Mouse (Mus musculus) thymus, adult 2 months (tissue): Measurements from ENCODE around the gene Gm5965. TPM values are rescaled to one million over a fixed set of nuclear protein-coding genes. Genes with fewer than 3 reads are reported as not detected.
"Not testable (repeated sequence)": the region's sequence is repeated elsewhere in the genome, so short reads cannot be mapped to it uniquely, and the experiment has no call there.

Experiments
- DNase-seq: peaks from one replicate; pipeline ENCODE4 v3.0.0; 2021
- H3K27ac ChIP-seq: fragments of 200-500 bp; 2 replicates; pipeline ENCODE4 v1.5.1; 2012; ENCODE audit warnings: low read length, control low read depth; ENCODE audit not compliant: control insufficient read depth, insufficient read depth
- H3K27me3 ChIP-seq: fragments of 200-500 bp; 2 replicates; pipeline ENCODE4 v1.6.1; 2012; ENCODE audit warnings: mild to moderate bottlenecking, low read length, moderate library complexity, mixed read lengths; ENCODE audit not compliant: control insufficient read depth, insufficient read depth
- H3K36me3 ChIP-seq: fragments of 200-500 bp; 2 replicates; pipeline ENCODE4 v1.6.1; 2012; ENCODE audit warnings: mild to moderate bottlenecking, low read length, moderate library complexity; ENCODE audit not compliant: control insufficient read depth, insufficient read depth
- H3K4me1 ChIP-seq: fragments of 200-500 bp; replicated peaks from 2 replicates; pipeline ENCODE4 v1.6.1; 2012; ENCODE audit warnings: low read length; ENCODE audit not compliant: control insufficient read depth, insufficient read depth
- H3K4me3 ChIP-seq: fragments of 200-500 bp; 2 replicates; pipeline ENCODE4 v1.5.1; 2012; ENCODE audit warnings: mild to moderate bottlenecking, low read length, control low read depth, moderate library complexity; ENCODE audit not compliant: control insufficient read depth, insufficient read depth
- CTCF ChIP-seq: fragments of 200-500 bp; IDR thresholded peaks from 2 replicates; pipeline ENCODE4 v1.5.1; 2012; ENCODE audit warnings: mild to moderate bottlenecking, control low read depth, low read length, moderate library complexity, borderline replicate concordance; ENCODE audit not compliant: control insufficient read depth, poor library complexity, insufficient read depth; ENCODE audit errors: extremely low read depth
- POLR2A ChIP-seq: fragments of 200-500 bp; IDR thresholded peaks from 2 replicates; pipeline ENCODE4 v1.6.1; 2012; ENCODE audit warnings: mild to moderate bottlenecking, low read length, control low read depth, moderate library complexity; ENCODE audit not compliant: control insufficient read depth, poor library complexity, insufficient read depth; ENCODE audit errors: extremely low read depth
- WGBS: fragments of 180-500 bp; shearing (Covaris S2); methylation state at CpG from one replicate; pipeline ENCODE4 v1.1.7; 2018; 5-methylcytosine and 5-hydroxymethylcytosine counted together
- polyA plus RNA-seq: library from polyadenylated mRNA; depleted of rRNA; stranded (reverse); fragments of >200 nt; gene quantifications from 2 replicates; pipeline ENCODE4 v1.2.3, GENCODE M21; 2012; rRNA removed

Gm5965 gene
- polyA plus RNA-seq = not detected in 2 replicates

- Histone ChIP-seq H3K4me3 (no peak within 1 kb of the TSS), H3K27ac (no peak within 1 kb of the TSS), H3K27me3 (no peaks in the 10 kb centered on the region), H3K36me3 (no peaks in the 10 kb centered on the region), H3K4me1 (no peaks in the 10 kb centered on the region)
- DNase-seq = no peak
- TF ChIP-seq CTCF (no peak), POLR2A (no peak)
- WGBS = 94% methylated on average over 6 of the region's 6 CpGs
These were observed at the start of gene Gm5965 for GRCm38 (mm10) chr16:88777596-88777995. Gene Gm5965 (plus strand): TSS chr16:88777896.

- H3K4me3 ChIP-seq = no peak within 1 kb of the TSS
- DNase-seq = no peak
- no peaks in the 10 kb centered on the region for H3K27me3 ChIP-seq
- TF ChIP-seq POLR2A (no peak), CTCF (no peak)
- no peaks in the 10 kb centered on the region for H3K4me1 ChIP-seq
- H3K27ac ChIP-seq = no peak within 1 kb of the TSS
- no peaks in the 10 kb centered on the region for H3K36me3 ChIP-seq
- WGBS = 87% methylated on average over 4 of the region's 4 CpGs
These were observed 48.9 kb upstream of the Gm5965 start, which contains the start of gene Krtap13-1 for GRCm38 (mm10) chr16:88728812-88729275. Gene Krtap13-1 (plus strand): TSS chr16:88728862.

GRCm38 (mm10) chr16:88735391-88735790, 42.3 kb upstream of the Gm5965 start:
- no peaks in the 10 kb centered on the region for H3K27me3 ChIP-seq
- TF ChIP-seq CTCF (no peak), POLR2A (no peak)

GRCm38 (mm10) chr16:88744750-88745340, 32.9 kb upstream of the Gm5965 start:
- H3K36me3 ChIP-seq = no peaks in the 10 kb centered on the region
- DNase-seq = no peak
- H3K27me3 ChIP-seq = no peaks in the 10 kb centered on the region
- WGBS = 56% methylated on average over 4 of the region's 4 CpGs
- TF ChIP-seq POLR2A = no peak
- TF ChIP-seq CTCF = no peak
- H3K4me1 ChIP-seq = no peaks in the 10 kb centered on the region
- no peak overlapping the region for H3K4me3 ChIP-seq
- no peak overlapping the region for H3K27ac ChIP-seq

More at GRCm38 (mm10) chr16:88735391-88735790, 42.3 kb upstream of the Gm5965 start:
- Histone ChIP-seq H3K4me1 (no peaks in the 10 kb centered on the region), H3K27ac (no peak overlapping the region), H3K4me3 (no peak overlapping the region), H3K36me3 (no peaks in the 10 kb centered on the region)
- no peak for DNase-seq
- WGBS = 25% methylated on average over 2 of the region's 2 CpGs

- no peaks in the 10 kb centered on the region for H3K27me3 ChIP-seq
- no peak overlapping the region for H3K4me3 ChIP-seq
- H3K27ac ChIP-seq = no peak overlapping the region
- no peaks in the 10 kb centered on the region for H3K4me1 ChIP-seq
- no peak for DNase-seq
- whole genome bisulfite sequencing = 66% methylated on average over 4 of the region's 4 CpGs
- TF ChIP-seq CTCF = no peak
- no peak for TF ChIP-seq POLR2A
- no peaks in the 10 kb centered on the region for H3K36me3 ChIP-seq
These were observed 29.8 kb upstream of the Gm5965 start for GRCm38 (mm10) chr16:88747943-88748342.

- H3K27ac ChIP-seq, DNase-seq, H3K36me3 ChIP-seq, H3K4me3 ChIP-seq, H3K27me3 ChIP-seq, H3K4me1 ChIP-seq: not testable (repeated sequence)
- 89% methylated on average over 3 of the region's 3 CpGs for WGBS
These were observed 26.2 kb upstream of the Gm5965 start, which contains the start of gene Krtap13 for GRCm38 (mm10) chr16:88751535-88751934. Gene Krtap13 (minus strand): TSS chr16:88751635.

GRCm38 (mm10) chr16:88758547-88758946, 19.1 kb upstream of the Gm5965 start, which contains the start of gene 2310034C09Rik:
Gene 2310034C09Rik (plus strand): TSS chr16:88758847.
- 89% methylated on average over 3 of the region's 3 CpGs for WGBS
- not testable (repeated sequence) for DNase-seq, H3K27ac ChIP-seq, H3K27me3 ChIP-seq, H3K36me3 ChIP-seq, H3K4me3 ChIP-seq, H3K4me1 ChIP-seq
